Mouse (Mus musculus) adrenal gland (tissue): ENCODE results near the gene Atp5e.

Experiments used
- intact Hi-C: fragments of 180-260 bp; cut with DNase I; formaldehyde crosslinking; loops from one replicate; pipeline ENCODE4 v1.15.1; 2025
- long read RNA-seq, 2 experiments: library from polyadenylated mRNA; unstranded; transcript quantifications; one replicate each; pipeline ENCODE4 v2.0.0; 2020; ENCODE audit warnings: borderline replicate concordance in 1 of 2; ENCODE audit not compliant: insufficient replicate concordance in 1 of 2

Gene Atp5e
- long read RNA-seq, experiment 1, transcript Atp5e-201 (3 exons, 421 nt): major isoform, 177 of 178 reads
- long read RNA-seq, experiment 1, partial matches to known transcripts: 0 of 178 reads
- long read RNA-seq, experiment 1, other reads (novel, unspliced or antisense): 1 of 178 reads
- long read RNA-seq, experiment 2, transcript Atp5e-201 (3 exons, 421 nt): major isoform, 190 of 191 reads
- long read RNA-seq, experiment 2, partial matches to known transcripts: 0 of 191 reads
- long read RNA-seq, experiment 2, other reads (novel, unspliced or antisense): 1 of 191 reads

DNA sequence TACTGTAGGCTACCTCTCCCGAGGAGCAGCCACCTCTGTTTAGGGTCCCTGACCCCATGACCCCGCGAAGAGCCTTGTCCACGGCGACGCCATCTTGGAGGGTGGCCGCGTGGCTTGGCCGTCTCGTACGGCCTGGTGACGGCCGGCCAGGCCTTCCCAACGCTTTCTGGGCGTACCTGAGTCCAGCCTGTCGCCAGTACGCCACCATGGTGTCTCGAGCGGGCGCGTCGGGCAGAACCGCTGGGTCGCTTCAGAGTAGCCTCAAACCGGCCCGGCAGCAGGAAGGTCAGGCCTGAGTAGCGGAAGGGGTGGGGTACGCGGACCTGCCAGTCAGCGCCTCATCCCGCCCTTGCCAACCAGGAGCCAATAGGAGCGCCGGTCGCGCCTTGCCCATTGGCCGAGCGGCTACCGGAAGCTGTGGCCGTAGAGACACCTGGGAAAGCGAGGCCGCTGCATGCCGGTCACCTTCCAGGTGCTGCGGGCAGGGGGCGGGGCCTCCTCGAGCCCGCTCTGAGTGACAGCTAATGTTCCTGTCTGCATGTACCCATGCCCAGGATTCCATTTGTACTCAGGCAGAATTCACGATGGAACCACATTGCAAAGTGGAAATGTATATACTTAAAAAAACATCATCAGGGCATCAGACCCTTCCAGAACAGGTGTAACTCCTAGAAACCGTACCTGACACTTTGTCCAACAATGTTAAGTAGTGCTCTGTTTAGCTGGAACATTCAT is at the start of gene Atp5e:
Gene Atp5e, minus strand, starts transcription at position 317 of the 735 bp plus-strand sequence.
- intact Hi-C loops: loop anchor here (5.0 kb wide), 1 partner anchor 137 kb away; no protein-coding TSS in a partner anchor

DNA sequence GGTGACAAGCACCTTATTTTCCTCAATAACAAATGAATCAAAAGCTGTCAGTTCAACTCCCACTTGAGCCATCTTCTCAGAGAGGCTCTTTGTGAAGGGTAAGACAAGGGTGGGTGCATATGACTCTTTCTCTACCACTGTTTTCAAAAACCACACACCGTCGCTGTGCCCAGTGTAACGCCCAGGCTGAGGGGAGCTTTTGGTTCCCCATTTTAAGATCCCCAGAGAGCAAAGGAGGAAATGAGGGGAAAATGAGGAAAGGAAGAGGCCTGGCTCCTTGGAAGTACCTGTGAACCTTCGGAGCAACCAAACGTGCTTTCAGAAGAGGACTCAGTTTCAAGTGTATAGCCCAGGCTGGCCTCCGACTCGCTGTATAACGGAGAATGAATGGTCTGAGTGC is 45.9 kb upstream of the Atp5e start:
- intact Hi-C loops: no loop called here

DNA sequence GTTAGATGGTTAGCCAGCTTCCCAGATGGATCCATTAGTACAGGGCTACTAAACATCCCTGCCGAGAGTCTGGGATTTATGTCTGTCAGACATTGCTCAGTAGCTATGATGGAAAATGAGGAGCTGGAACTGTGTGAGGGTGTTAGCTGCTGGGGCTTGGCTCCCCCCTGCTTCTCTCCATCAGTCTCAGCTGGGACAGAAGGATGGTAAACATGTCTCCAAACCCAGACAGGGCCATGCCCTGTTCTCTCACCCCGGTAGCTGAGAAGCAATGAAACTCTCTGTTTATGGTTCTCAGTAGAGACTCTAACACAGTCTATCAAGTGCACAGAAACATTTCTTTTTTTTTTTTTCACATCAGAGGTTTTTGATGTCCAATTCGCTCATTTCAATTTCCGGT is 44.1 kb upstream of the Atp5e start:
- intact Hi-C loops: no loop called here

DNA sequence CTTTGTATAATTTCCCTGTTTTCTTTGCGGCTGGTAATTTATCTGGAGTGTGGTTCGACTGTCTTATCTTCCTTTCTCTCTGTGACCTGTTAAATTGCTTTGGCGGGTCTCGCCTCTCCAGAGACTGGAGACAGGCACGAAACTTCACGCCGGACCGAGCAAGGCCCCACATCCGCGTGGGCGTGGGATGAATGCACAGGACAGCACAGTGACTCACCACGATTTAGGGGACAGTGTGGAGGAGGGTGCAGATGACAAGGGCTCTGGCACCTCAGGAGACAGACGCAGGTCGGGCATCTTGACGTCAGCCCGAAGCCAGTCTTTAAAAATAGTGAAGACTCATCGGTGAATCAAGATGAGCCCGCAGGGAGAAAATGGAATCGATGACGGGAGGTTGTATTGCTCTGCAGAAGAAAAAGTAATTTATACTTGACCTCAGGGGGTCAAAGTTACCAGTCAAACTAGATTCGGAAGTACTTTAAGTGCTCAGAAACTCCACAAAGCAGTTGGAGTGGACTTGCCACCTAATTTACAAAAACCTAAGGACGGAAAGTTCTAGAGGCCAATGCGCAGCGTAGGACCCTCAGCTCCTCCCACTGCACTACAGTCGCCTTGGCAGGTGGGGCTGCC is 39.0 kb upstream of the Atp5e start:
- intact Hi-C loops: no loop called here

DNA sequence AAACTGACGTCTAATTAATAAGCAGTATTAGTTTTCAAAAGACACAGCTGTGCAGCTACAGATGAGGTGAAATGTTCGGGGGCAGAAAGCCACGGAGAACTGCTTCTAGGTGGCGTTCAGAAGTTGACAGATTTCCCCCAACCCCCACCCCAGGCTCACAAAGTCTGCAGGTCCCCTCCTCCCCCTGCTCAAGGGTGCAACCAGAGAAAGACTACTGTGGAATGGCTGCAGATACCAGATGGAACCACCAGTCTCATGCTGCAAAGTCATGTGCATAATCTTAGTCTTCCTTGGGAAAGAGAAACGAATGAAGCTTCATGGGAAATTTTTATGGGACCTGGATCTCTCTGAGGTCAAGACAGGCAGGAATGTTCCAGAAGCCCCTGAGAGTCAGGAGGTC is 38.4 kb upstream of the Atp5e start:
- intact Hi-C loops: no loop called here

DNA sequence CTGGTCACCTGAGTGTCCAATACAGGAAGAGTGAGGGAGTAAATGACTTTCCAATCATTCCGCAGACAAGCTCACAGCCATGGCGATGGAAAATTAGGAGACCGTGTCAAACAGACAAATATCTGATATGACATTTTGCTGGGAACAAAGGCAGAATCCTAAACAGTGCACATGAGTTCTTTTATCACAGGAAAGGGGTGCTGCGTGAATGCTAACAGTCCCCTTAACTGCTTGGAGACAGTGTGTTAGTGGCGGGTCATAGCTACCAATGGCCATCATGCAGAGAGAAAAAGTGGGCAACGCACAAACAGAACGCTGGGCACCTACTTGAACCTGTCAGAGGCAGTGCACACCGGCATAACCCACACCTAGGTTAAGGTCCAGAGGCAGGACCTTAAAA is 37.6 kb upstream of the Atp5e start:
- intact Hi-C loops: no loop called here

DNA sequence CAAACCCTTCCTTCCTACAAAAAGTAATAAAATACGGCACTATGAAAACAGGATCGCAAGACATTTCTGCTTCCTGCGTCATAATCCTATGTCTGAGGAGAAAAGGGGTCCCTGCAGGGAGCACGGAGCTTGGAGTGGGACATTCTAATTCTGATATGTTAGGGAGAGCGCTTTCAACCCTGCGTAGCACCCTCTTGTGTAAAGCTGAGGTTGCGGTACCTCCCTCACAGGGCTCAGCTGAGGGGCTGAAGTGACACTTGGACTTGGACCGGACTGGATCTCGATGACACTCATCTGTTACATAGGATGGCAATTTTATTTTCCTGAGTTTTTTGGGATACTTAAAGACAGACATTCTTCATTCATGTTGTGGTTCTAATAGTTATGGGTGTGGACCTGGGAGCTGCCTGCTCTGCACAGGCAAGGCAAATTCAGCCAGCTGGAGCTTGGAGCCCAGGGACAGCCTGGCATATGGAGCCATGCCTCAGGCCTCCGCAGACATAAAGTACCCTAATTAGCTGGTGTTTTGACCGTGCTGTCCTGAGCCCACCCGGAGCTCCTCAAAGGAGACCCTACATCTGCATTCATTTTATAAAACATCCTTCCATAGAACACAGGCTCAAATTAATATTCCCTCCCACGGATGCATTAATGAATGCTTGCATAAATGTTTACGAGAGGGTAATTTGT is 37.1 kb upstream of the Atp5e start:
- intact Hi-C loops: no loop called here

DNA sequence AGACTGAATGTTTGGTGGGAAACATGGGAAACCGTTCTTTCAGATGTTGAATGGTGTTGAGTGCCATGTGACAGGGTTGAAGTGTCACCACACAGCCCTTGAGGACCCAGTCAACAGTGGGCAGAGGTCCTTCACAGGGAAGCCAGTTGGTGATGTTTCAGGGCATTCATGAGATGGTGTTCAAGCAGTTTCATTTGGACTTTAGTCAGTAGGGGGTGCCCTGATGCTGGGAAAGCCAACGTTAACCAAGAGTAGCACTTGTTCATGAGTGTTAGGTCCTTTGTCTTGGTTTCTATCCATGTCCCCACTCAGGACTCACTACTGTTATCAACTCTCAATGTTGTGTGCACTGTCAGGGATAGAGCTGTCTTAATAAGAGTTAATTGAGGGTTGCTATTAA is 29.0 kb upstream of the Atp5e start:
- intact Hi-C loops: loop anchor here (2.0 to 5.0 kb wide), 2 partner anchors 164 to 182 kb away; no protein-coding TSS in a partner anchor

DNA sequence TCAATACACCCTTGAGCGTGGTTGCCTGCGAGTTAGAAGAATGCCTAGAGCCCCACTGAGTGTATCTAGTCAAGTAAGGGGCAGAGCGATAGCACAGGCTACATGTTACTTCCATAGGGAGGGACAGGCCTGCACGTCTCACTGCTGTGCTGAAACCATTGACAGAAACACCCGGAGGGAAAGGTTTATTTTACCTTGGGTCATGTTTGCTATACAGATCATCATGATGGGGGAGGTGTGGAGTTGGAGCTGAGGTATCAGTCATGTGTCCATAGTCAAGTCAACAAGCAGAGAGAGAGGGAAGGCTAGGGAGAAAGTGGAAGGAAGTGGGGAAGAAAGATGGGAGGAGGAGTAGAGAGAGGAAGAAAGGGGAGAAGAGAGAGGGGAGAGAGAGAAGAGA is 23.1 kb upstream of the Atp5e start:
- intact Hi-C loops: loop anchor here (10.0 kb wide), 1 partner anchor 368 kb away; no protein-coding TSS in a partner anchor

DNA sequence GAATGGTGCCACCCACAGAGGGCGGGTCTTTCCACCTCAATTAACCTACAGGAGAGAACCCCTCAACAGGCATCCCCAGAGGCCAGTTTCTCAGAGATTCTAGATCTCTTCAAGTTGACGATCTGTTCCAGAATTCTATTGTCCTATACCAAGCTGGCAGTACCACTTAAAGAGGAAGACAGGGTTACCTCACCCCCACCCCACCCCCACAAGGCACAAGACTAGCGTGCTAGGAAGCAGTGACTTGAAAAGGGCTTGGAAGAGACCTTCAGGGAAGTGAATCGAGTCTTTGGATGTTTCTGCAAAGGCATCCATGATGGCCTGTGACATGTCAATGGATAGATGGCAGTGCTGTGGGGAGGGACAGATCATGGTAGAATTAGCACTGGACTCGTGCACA is 14.8 kb upstream of the Atp5e start:
- intact Hi-C loops: no loop called here

DNA sequence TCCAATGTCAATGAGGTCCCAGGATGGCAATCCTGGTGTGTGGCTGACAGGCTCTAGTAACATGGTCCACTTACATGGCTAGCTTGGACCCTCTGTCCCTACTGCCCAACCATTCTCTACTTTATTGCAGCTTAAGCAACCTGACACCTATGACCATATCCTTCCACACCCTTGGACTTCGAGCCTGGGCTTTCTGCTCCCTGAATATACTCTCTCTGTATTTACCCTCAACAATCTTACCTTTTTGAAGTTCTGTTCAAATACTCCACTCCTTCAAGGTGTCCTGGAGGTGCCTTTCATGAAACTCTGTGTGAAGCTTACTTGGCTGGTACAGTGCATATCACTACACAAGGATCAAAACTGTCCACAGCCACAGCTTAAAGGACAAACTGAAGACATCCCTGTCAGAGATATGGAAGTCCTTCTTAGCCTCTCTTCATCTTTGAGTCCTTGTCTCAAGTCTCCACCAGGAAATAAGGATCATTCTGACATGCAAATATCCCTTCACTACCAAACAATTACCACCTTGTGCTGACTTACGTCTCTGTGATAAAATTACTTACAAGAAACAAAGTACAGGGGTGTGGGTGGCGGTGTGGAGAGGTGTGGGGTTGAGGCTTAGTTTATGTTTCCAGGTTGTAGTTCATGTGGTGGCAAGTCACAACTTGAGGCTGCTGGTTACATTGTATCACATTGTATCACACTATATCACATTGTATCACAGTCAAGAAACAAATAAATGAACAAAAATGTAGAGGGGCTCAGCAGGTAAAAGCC is 13.8 kb upstream of the Atp5e start:
- intact Hi-C loops: no loop called here

DNA sequence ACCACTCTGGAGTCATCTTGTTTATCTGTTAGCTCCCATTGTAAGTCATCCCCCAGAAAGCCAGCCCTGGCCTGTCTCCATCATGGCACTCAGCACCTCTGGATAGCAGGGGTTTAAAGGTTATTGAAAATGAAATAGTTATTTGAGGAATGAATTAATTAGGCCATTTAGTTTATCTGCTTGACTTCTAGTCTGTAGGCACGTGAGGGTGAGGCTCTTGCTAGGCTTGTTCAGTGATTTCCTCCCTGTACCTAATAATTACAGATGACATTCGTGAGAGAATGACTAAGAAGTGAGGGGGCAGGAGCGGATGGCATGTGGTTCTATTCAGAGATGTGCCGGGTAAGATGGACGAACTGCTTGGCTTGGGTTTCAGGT is 9.6 kb upstream of the Atp5e start:
- intact Hi-C loops: no loop called here

DNA sequence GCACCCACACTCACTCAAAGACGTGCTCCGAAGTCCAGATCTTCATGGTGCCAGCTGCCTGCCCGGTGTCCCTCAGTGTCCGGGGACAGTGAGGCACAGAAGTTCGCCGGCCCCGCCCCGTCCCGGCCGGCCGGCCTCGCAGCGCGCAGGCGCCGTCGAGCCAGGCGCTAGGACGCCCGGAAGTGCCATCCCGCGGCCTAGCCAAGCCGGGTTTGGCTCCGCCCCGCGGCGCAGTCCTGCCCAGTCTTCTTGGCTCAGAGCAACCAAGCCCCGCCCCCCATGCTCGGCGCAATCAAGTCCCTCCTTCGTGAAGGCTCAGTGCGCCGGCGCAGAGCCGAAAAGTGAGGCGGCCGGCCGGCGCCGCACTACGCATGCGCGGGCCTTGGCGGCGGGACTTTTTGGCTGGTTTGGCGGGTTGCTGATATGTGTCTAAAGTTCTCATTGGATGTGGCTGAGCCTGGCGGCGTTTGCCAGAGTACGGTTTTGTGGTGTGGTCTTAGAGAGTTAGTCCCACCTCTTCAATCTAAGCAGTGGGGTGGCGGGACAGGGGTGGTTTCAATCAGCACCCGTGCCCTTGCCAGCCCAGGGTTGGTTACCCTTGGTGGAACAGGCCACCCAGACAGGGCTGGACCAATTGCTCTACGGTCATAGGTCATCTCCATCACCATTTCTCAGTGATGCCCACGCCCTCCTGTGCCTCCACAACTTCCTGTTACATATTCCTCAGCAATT is 9.1 kb upstream of the Atp5e start, which contains the start of gene Prelid3b:
Gene Prelid3b, minus strand, starts transcription at position 264 of the 732 bp plus-strand sequence.
- intact Hi-C loops: no loop called here

DNA sequence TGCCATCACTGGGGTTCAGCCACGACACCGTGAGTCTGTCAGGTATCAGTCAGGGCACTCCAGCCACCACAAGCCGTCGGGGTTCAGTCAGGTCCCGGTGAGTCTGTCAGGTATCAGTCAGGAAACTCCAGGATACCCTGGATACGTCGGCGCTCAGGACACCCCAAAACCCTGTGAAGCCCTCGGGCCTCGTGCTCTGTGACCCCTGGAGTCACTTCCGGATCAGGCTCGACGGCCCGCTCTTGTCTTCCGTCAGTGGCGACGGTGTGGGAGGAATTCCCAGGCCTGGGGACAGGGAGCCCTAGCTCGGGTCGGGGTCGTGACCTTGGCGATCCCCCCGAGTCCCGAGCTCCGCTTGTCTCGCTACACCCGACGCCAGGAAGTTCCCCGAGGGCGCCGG is 8.5 kb upstream of the Atp5e start:
- intact Hi-C loops: no loop called here

DNA sequence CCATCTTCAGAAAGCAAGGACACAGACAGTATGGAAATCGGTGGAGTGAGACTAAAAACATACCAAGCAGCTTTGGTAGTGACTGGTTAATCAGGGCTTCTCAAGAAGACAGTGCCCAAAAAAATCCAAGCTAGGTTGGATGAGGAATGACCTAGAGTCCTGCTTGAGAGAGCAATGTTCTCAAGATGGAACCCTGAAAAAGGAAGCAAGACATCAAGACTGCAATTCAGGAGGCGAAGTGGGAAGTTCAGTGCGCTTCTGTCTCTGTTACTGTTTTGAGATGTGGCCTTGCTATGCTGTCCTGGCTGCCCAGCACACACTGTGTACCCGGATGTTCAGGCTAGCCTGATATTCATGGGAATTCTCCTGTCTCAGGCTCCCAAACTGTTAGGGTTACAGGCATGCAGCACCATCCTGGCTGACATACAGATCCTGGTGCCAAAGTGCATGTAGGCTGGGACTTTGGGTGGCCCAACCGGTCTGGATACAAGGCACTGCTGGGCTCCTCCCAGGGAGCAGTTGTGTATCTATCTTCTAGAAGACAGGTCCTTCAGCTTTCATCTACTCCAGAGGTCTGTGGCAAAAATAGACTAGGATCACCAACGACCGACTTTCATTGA is 7.0 kb upstream of the Atp5e start:
- intact Hi-C loops: no loop called here

DNA sequence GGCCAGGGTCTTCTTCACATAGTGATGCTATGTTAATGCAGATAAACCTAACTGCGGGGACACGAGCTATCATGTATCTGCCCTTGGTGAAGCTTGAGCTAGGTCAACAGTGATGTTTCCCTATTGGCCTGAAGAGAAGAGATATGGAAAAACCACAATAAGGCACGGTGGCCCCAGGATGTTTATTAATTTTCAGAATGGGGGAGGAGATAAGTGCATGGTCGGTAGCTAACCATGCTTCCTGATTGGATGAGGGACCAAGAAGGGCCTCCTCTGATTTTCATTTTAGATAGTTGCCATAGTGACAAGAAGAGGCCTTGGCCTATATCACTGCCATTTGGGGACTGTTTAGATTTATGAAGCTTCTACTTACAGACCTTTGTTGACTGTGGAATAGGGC is 6.4 kb upstream of the Atp5e start:
- intact Hi-C loops: no loop called here

DNA sequence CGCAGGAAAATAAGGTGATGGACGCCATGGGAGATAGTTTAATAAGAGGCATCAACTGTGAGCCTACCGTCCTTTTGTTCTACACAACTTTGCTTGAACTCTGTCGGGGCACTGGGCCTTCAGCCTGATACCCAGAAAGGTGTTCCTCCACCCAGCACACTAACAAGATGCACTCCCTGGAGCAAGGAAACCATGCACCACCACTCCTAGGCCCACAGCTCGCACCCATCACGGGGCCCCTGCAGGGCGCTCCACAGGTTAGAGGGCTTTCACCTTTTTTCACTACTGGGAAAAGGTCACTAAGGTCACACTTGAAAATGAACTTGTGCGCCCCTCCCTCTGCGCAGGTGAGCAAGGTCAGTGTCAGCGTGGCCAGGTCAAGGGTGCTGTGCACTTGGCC is 535 bp downstream of the Atp5e start:
- intact Hi-C loops: loop anchor here (5.0 kb wide), 1 partner anchor 136 kb away; no protein-coding TSS in a partner anchor

DNA sequence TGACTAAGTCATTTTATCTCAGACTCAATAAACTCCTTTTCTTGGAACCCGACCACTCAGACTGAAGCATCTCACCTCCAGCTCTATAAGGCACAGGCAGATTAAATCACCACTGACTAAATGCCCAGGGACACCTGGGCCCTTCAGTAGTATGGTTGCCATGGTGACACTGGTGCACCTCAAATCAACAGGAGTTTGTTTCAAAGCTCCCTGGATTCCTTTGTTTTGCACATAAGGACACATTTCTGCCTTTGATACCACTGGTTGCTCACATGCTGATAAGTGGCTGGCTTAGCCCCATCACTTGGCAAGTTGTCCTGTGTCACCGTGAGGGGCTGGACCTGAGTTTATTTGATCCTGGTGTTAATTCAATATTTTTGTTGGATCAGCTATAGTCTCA is 4.5 kb downstream of the Atp5e start:
- intact Hi-C loops: no loop called here

DNA sequence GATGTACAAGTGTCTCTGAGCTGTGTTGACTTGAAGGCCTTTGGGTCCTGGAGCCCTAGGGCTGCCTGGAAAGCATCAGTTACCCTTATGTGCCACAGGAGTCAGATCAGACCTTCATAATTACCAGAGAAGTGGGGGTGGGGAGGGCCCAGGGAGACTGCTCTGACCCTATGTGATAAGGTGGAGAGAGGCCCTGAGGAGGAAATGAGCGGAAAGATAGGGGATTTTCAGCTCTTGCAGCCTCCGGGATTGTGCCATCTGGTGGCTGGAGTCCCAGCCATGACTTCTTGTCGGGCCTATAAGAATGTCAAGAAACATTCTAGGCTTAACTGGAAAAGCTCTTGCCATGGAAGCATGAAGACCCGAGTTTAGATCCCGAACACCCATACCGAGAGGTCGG is 10.2 kb downstream of the Atp5e start:
- intact Hi-C loops: loop anchor here (2.0 kb wide), 1 partner anchor 141 kb away; no protein-coding TSS in a partner anchor

DNA sequence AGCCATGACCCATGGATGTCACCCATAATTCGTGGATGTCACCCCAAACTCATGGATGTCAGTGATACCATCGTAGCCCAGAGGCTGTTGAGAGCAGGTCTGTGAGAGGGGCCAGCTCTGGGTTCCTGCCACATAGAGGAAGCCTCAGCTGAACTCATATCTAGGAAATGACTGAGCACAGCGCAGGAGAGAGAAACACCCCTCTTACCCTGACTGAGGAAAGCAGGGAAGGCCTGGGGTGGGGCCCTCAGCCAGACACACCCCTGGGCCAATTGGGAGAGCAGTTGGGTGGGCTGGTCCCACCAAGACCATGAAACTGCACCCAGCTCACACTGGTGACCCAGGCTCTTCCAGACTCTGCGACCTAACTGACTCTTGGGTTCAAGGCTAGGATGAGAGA is 13.6 kb downstream of the Atp5e start, which contains the start of gene Tubb1:
Gene Tubb1, plus strand, starts transcription at position 343 of the 400 bp plus-strand sequence.
- intact Hi-C loops: no loop called here
